Mouse (Mus musculus) G1E (cell line): ENCODE results near the gene Ripply2. TPM values are rescaled to one million over a fixed set of nuclear protein-coding genes. Genes with fewer than 3 reads are reported as not detected.

ENCODE experiments used
- ATAC-seq: 2 replicates; pipeline ENCODE4 v1.8.0; 2016; ENCODE audit warnings: mild to moderate bottlenecking; ENCODE audit not compliant: insufficient number of reproducible peaks, poor library complexity, low FRiP score, severe bottlenecking; ENCODE audit errors: extremely low read depth
- DNase-seq: peaks from one replicate; pipeline ENCODE4 v3.0.0; 2012; ENCODE audit warnings: low spot score
- H3K27me3 ChIP-seq: 2 replicates; pipeline ENCODE4 v1.6.1; 2012; ENCODE audit warnings: mild to moderate bottlenecking, low read length, inconsistent platforms; ENCODE audit not compliant: insufficient read depth
- H3K36me3 ChIP-seq: replicated peaks from 2 replicates; pipeline ENCODE3; 2012; ENCODE audit warnings: mild to moderate bottlenecking, inconsistent platforms
- H3K4me1 ChIP-seq: 2 replicates; pipeline ENCODE4 v1.6.1; 2012; ENCODE audit warnings: low read depth, low read length, inconsistent platforms, mixed read lengths; ENCODE audit not compliant: insufficient read depth
- H3K4me3 ChIP-seq: 2 replicates; pipeline ENCODE4 v1.5.1; 2012; ENCODE audit warnings: low read depth, mild to moderate bottlenecking, inconsistent platforms, low read length, moderate library complexity, mixed read lengths
- H3K9me3 ChIP-seq: replicated peaks from 2 replicates; pipeline ENCODE4 v1.6.1; 2012; ENCODE audit warnings: inconsistent platforms
- CTCF ChIP-seq: IDR thresholded peaks from 2 replicates; pipeline ENCODE4 v1.5.1; 2012; ENCODE audit warnings: low read depth, low read length, inconsistent platforms, mixed read lengths
- GATA1 ChIP-seq: IDR thresholded peaks from 2 replicates; pipeline ENCODE4 v1.6.1; 2012; ENCODE audit warnings: borderline replicate concordance, low read length, inconsistent platforms, mixed read lengths
- GATA2 ChIP-seq: IDR thresholded peaks from 2 replicates; pipeline ENCODE4 v1.6.1; 2012; ENCODE audit warnings: low read depth, low read length, inconsistent platforms, borderline replicate concordance
- POLR2AphosphoS5 ChIP-seq: IDR thresholded peaks from 2 replicates; pipeline ENCODE4 v1.6.1; 2012; ENCODE audit warnings: low read depth, low read length, inconsistent platforms; ENCODE audit not compliant: insufficient replicate concordance
- TAL1 ChIP-seq: conservative IDR thresholded peaks from 2 replicates; pipeline ENCODE4 v1.6.1; 2012; ENCODE audit warnings: low read depth, low read length, inconsistent platforms, mixed read lengths
- polyA plus RNA-seq: library from polyadenylated mRNA; stranded (reverse); fragments of >175 nt; gene quantifications from 2 replicates; pipeline ENCODE4 v1.2.3, GENCODE M21; 2012
- total RNA-seq, 2 experiments: library from RNA; stranded (forward) in 1 of 2; stranded (reverse) in 1 of 2; fragments of 200-1000 nt in 1 of 2; fragments of >200 nt in 1 of 2; fragmentation: Nextera tagmentation in 1 of 2; gene quantifications; 2 replicates each; pipeline ENCODE4 v1.2.3; 2014 to 2017

Ripply2 gene
- total and polyA plus RNA-seq, 3 experiments: not detected

DNA sequence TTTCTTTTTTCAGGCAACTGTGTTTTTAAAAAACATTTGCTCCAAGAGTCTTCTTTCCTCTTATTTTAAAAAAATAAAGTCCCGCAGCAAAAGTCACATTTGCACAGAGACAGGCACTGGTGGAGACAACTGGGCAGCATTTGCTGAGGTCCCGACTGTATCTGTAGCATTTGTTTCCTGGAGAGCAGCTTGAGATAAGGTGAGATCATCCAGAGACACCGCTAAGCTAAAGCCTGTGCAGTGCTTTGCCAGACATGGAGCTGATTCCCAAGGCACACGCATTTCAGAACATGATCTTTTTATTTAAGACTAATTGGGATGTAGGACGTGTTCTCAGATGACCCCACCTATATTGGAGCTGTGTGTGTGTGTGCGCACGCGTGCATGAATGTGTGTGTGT, 23.6 kb upstream of the Ripply2 start:
- ATAC-seq (no peak), DNase-seq (no peak)
- peaks cover 43% of the 10 kb centered on the region for H3K4me1 ChIP-seq
- no peak overlapping the region for H3K4me3 ChIP-seq
- no peaks in the 10 kb centered on the region for H3K36me3 ChIP-seq
- TF ChIP-seq GATA2 (no peak), TAL1 (no peak), CTCF (no peak), GATA1 (no peak), POLR2AphosphoS5 (no peak)
- H3K27me3 ChIP-seq: no peaks in the 10 kb centered on the region
- no peaks in the 10 kb centered on the region for H3K9me3 ChIP-seq

DNA sequence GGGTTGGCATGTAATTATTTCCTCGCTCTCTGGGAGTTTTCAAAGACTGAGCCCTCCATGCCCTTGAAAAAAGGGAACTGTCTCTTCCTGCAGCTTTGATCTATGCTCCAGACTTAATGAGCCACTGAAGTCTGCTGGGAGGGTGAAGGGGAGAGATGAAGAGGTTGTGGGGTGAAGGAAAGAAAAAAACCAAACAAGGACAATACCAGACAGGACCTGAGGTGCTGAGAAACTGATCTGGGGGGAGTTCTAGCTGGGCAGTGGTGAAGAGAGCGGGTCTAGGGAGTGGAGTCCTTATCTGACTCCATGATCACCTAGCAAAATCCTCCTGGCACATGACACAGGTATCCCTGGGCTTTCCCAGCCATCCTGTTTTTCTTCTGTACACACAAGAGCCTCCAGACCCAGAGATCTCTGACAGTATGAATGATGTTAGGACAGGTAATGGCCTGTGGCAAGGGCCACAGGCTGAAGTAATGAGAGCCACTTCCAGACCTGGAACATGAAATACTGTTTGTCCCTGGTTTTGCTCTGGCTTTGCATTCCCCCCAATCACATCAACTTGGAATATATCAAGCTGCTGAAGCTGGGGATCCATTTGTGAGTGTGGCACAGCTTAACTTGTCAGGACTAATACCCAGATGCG, 18.2 kb upstream of the Ripply2 start:
- Histone ChIP-seq H3K4me3 (no peak overlapping the region), H3K27me3 (no peaks in the 10 kb centered on the region; the same call in 1 of the 2 replicates), H3K9me3 (no peaks in the 10 kb centered on the region), H3K4me1 (peaks cover 11% of the 10 kb centered on the region), H3K36me3 (no peaks in the 10 kb centered on the region)
- ATAC-seq (no peak), DNase-seq (no peak)
- no peak for TF ChIP-seq GATA2
- no peak for TF ChIP-seq TAL1
- TF ChIP-seq POLR2AphosphoS5: no peak
- TF ChIP-seq CTCF: no peak
- TF ChIP-seq GATA1: no peak

DNA sequence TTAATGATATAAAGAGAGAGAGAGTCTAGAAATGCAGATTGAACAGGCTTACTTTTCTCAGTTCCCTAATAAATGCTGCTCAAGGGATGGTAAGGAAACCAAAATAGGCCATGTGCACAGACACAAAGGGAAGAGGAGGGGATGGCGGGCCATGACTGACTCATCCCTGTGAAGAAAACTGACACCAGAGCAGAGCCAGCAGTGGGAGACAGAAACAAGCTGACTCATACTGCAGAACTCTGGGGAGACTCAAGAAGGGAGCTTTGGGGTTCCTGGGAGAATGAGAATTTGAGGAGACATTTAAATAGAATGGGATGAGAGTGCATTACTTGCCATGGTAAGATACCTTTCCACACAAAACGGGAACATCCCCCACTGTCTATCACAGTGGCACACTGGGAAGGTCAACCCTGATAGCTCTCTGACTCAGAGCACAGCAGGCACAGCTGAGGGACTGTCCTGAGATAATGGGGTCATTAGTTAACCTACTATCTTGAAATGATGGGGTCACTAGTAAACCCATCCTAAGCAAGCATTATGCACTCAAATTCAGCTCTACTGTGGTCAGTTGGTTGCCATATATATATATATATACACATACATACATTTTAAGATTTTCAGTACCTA, 15.3 kb upstream of the Ripply2 start:
- H3K4me1 ChIP-seq: peaks cover 10% of the 10 kb centered on the region
- no peak for TF ChIP-seq TAL1
- no peak for TF ChIP-seq POLR2AphosphoS5
- no peak for TF ChIP-seq GATA1
- no peak for TF ChIP-seq CTCF
- no peak for TF ChIP-seq GATA2
- H3K27me3 ChIP-seq: no peaks in the 10 kb centered on the region; the same call in 1 of the 2 replicates
- H3K36me3 ChIP-seq: no peaks in the 10 kb centered on the region
- H3K9me3 ChIP-seq: no peaks in the 10 kb centered on the region
- DNase-seq (no peak), ATAC-seq (no peak)
- no peak overlapping the region for H3K4me3 ChIP-seq

DNA sequence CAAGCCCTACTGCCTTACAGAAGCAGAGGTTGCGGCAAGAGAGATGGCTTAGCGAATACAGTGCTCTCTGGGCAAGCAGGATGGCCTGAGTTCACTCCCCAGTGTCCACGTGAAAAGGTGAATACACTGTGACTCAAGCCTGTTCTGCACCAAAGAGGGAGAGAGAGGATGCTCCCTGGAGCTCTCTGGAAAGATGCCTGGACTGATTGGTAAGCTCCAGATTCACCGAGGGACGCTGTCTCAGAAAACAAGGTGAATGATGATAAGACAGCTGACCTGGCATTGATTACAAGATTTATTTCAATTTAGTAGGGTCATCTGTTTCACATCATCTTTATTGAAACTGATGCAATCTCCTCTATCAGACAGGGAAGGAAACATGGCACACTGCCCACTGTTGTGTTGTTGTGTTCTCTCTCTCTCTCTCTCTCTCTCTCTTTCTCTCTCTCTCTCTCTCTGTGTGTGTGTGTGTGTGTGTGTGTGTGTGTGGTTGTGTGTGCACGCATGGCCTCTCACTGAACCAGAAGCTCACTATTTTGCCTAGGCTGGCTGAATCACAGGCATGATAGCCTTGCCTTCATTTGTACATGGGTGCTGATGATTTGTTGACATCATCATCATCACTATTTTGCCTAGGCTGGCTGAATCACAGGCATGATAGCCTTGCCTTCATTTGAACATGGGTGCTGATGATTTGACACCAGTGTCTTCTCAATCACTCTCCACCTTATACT, 10.5 kb upstream of the Ripply2 start:
- no peak overlapping the region for H3K4me3 ChIP-seq
- DNase-seq: no peak
- peaks cover 10% of the 10 kb centered on the region for H3K4me1 ChIP-seq
- no peak for TF ChIP-seq GATA2
- ATAC-seq: no peak
- H3K27me3 ChIP-seq: no peaks in the 10 kb centered on the region
- H3K9me3 ChIP-seq: no peaks in the 10 kb centered on the region
- no peaks in the 10 kb centered on the region for H3K36me3 ChIP-seq

DNA sequence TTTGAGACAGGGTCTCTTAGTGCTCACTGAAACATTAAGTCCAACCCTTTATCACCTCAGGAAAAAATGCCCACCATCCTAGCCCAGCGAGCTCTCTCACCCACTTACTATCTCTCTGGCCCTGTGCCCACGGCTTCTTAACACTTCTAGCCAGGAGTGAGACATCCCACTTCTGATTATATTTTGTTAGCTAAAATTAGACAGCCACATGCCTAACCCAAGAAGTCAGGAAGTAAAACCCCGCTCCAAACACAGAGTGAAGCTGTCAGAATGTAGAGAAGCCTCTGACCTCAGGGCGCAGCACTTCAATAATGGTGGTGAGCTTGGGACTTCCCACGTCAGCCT, 9.9 kb upstream of the Ripply2 start:
- ATAC-seq: no peak
- TF ChIP-seq GATA2 (no peak), CTCF (no peak)

DNA sequence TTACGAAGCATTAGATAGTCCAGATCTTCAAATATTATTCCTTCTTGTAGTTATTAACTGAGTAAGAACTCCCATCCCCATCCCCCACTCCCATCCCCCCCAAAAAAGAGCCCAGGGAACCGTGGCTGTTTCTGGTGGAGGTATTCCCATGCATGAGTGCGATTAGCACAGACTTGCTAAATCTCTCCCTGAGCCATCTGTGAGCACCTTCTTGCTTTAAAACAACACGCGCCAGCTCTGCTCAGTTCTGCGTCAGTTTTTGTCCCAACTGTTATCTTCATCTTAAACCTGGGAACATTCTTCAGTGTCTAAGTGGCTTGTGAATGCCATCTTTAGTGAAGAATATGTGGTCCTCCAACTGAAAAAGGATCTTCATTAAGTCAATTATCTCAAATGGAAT, 6.8 kb upstream of the Ripply2 start:
- no peaks in the 10 kb centered on the region for H3K9me3 ChIP-seq
- DNase-seq (no peak), ATAC-seq (no peak)
- H3K27me3 ChIP-seq: peaks cover 4% of the 10 kb centered on the region; the same call in 1 of the 2 replicates
- no peak overlapping the region for H3K4me3 ChIP-seq
- no peak for TF ChIP-seq GATA2
- no peak for TF ChIP-seq GATA1
- TF ChIP-seq POLR2AphosphoS5: no peak
- no peak for TF ChIP-seq CTCF
- TF ChIP-seq TAL1: no peak
- no peaks in the 10 kb centered on the region for H3K36me3 ChIP-seq
- no peaks in the 10 kb centered on the region for H3K4me1 ChIP-seq

More for the DNA sequence above, 9.9 kb upstream of the Ripply2 start:
- no peak for DNase-seq
- H3K36me3 ChIP-seq: no peaks in the 10 kb centered on the region
- no peaks in the 10 kb centered on the region for H3K9me3 ChIP-seq
- no peaks in the 10 kb centered on the region for H3K27me3 ChIP-seq
- H3K4me3 ChIP-seq: no peak overlapping the region
- H3K4me1 ChIP-seq: peaks cover 6% of the 10 kb centered on the region; the same call in 1 of the 2 replicates
